Mouse (Mus musculus) limb, embryonic 12.5 days (tissue): ENCODE measurements around the gene Ttc28. TPM values are rescaled to one million over a fixed set of nuclear protein-coding genes. Genes with fewer than 3 reads are reported as not detected.

Experiments used
- ATAC-seq: fragments of 200-750 bp; cut with Nextera tagmentation; 2 replicates; pipeline ENCODE4 v1.8.0; 2017; ENCODE audit warnings: low read depth, moderate TSS enrichment; ENCODE audit not compliant: insufficient number of reproducible peaks, insufficient read depth, low FRiP score, low TSS enrichment
- H3K27ac ChIP-seq: fragments of 300-500 bp; sonication (generic); 2 replicates; pipeline ENCODE4 v1.5.1; 2016; ENCODE audit warnings: mild to moderate bottlenecking, moderate library complexity
- H3K27me3 ChIP-seq: fragments of 300-500 bp; sonication (generic); 2 replicates; pipeline ENCODE4 v1.6.1; 2016; ENCODE audit warnings: mild to moderate bottlenecking, moderate library complexity
- H3K36me3 ChIP-seq: fragments of 300-500 bp; sonication (generic); 2 replicates; pipeline ENCODE4 v1.6.1; 2016; ENCODE audit warnings: mild to moderate bottlenecking, moderate library complexity
- H3K4me1 ChIP-seq: fragments of 300-500 bp; sonication (generic); replicated peaks from 2 replicates; pipeline ENCODE4 v1.6.1; 2016
- H3K4me2 ChIP-seq: fragments of 300-500 bp; sonication (generic); 2 replicates; pipeline ENCODE4 v1.6.1; 2016; ENCODE audit warnings: mild to moderate bottlenecking, moderate library complexity
- H3K4me3 ChIP-seq: fragments of 300-500 bp; sonication (generic); replicated peaks from 2 replicates; pipeline ENCODE4 v1.5.1; 2016; ENCODE audit warnings: mild to moderate bottlenecking
- H3K9ac ChIP-seq: fragments of 300-500 bp; sonication (generic); replicated peaks from 2 replicates; pipeline ENCODE4 v1.6.1; 2016; ENCODE audit warnings: mild to moderate bottlenecking, moderate library complexity
- H3K9me3 ChIP-seq: fragments of 300-500 bp; sonication (generic); 2 replicates; pipeline ENCODE4 v1.6.1; 2016; ENCODE audit warnings: mild to moderate bottlenecking, moderate library complexity
- WGBS: fragments of 180-500 bp; shearing (Covaris S2); methylation state at CpG from one replicate; pipeline ENCODE4 v1.1.7; 2016; 5-methylcytosine and 5-hydroxymethylcytosine counted together
- polyA plus RNA-seq: library from polyadenylated mRNA; unstranded; fragments of >200 nt; fragmentation: Nextera tagmentation; extraction: Ambion mirVana; gene quantifications from 2 replicates; pipeline ENCODE4 v1.2.1, GENCODE M21; 2016

The Ttc28 gene
- polyA plus RNA-seq, 1 experiment from 2014 or later = 20.0 TPM

GRCm38 (mm10) chr5:111155271-111155670 lies 275.7 kb downstream of the Ttc28 start:
- Histone ChIP-seq H3K27me3 (no peaks in the 10 kb centered on the region), H3K4me3 (no peak overlapping the region), H3K27ac (peak overlapping the region; percentile 47; the same call in 1 of the 2 replicates), H3K36me3 (no peaks in the 10 kb centered on the region), H3K4me2 (no peak overlapping the region), H3K4me1 (peaks cover 64% of the 10 kb centered on the region), H3K9me3 (no peaks in the 10 kb centered on the region), H3K9ac (no peak overlapping the region)
- WGBS = 82% methylated on average over 4 of the region's 4 CpGs
- no peak for ATAC-seq

- Histone ChIP-seq H3K4me2 (no peak overlapping the region), H3K27me3 (no peaks in the 10 kb centered on the region), H3K9ac (no peak overlapping the region), H3K4me1 (peaks cover 70% of the 10 kb centered on the region), H3K9me3 (no peaks in the 10 kb centered on the region), H3K27ac (no peak overlapping the region), H3K36me3 (no peaks in the 10 kb centered on the region), H3K4me3 (no peak overlapping the region)
- no peak for ATAC-seq
- WGBS = 93% methylated on average over 12 of the region's 12 CpGs
Measured at GRCm38 (mm10) chr5:111155928-111156327, 276.3 kb downstream of the Ttc28 start.

- H3K9me3 ChIP-seq = no peaks in the 10 kb centered on the region
- H3K27me3 ChIP-seq = peaks cover 5% of the 10 kb centered on the region
- ATAC-seq = no peak
- H3K36me3 ChIP-seq = no peaks in the 10 kb centered on the region
- no peak overlapping the region for H3K4me3 ChIP-seq
- peaks cover 66% of the 10 kb centered on the region for H3K4me1 ChIP-seq
- no peak overlapping the region for H3K9ac ChIP-seq
- no peak overlapping the region for H3K27ac ChIP-seq
- H3K4me2 ChIP-seq = no peak overlapping the region
- 88% methylated on average over 9 of the region's 9 CpGs for WGBS
Measured at GRCm38 (mm10) chr5:111158266-111158665, 278.7 kb downstream of the Ttc28 start.

GRCm38 (mm10) chr5:111159628-111160321 lies 280.2 kb downstream of the Ttc28 start:
- H3K9ac ChIP-seq = peak overlapping the region; percentile 44
- no peak overlapping the region for H3K4me3 ChIP-seq
- 32% methylated on average over 23 of the region's 23 CpGs for WGBS
- H3K4me2 ChIP-seq = peak overlapping the region; percentile 42
- peak overlapping the region; percentile 74 for H3K27ac ChIP-seq
- ATAC-seq = no peak
- H3K4me1 ChIP-seq = peaks cover 66% of the 10 kb centered on the region
- no peaks in the 10 kb centered on the region for H3K36me3 ChIP-seq
- peaks cover 5% of the 10 kb centered on the region for H3K27me3 ChIP-seq
- no peaks in the 10 kb centered on the region for H3K9me3 ChIP-seq

- no peaks in the 10 kb centered on the region for H3K9me3 ChIP-seq
- WGBS = 81% methylated on average over 7 of the region's 7 CpGs
- peaks cover 64% of the 10 kb centered on the region for H3K4me1 ChIP-seq
- H3K27me3 ChIP-seq = peaks cover 5% of the 10 kb centered on the region
- H3K36me3 ChIP-seq = no peaks in the 10 kb centered on the region
- no peak for ATAC-seq
- no peak overlapping the region for H3K27ac ChIP-seq
- no peak overlapping the region for H3K9ac ChIP-seq
- no peak overlapping the region for H3K4me2 ChIP-seq
- H3K4me3 ChIP-seq = no peak overlapping the region
Measured at GRCm38 (mm10) chr5:111161146-111161930, 281.7 kb downstream of the Ttc28 start.

GRCm38 (mm10) chr5:111162857-111163256 lies 283.3 kb downstream of the Ttc28 start:
- no peak overlapping the region for H3K4me3 ChIP-seq
- H3K4me1 ChIP-seq = peaks cover 66% of the 10 kb centered on the region
- no peak overlapping the region for H3K4me2 ChIP-seq
- ATAC-seq = no peak
- 43% methylated on average over 6 of the region's 6 CpGs for WGBS
- peaks cover 5% of the 10 kb centered on the region for H3K27me3 ChIP-seq
- no peaks in the 10 kb centered on the region for H3K36me3 ChIP-seq
- no peaks in the 10 kb centered on the region for H3K9me3 ChIP-seq
- no peak overlapping the region for H3K9ac ChIP-seq
- no peak overlapping the region for H3K27ac ChIP-seq

GRCm38 (mm10) chr5:111163377-111163776 lies 283.8 kb downstream of the Ttc28 start:
- Histone ChIP-seq H3K9me3 (no peaks in the 10 kb centered on the region), H3K4me1 (peaks cover 66% of the 10 kb centered on the region), H3K9ac (no peak overlapping the region), H3K36me3 (no peaks in the 10 kb centered on the region), H3K4me2 (no peak overlapping the region), H3K27me3 (peaks cover 5% of the 10 kb centered on the region), H3K27ac (no peak overlapping the region), H3K4me3 (no peak overlapping the region)
- no peak for ATAC-seq
- 46% methylated on average over 11 of the region's 11 CpGs for WGBS

- Histone ChIP-seq H3K27ac (no peak overlapping the region), H3K27me3 (peaks cover 5% of the 10 kb centered on the region), H3K4me1 (peaks cover 61% of the 10 kb centered on the region), H3K4me2 (no peak overlapping the region), H3K4me3 (no peak overlapping the region), H3K9ac (no peak overlapping the region), H3K36me3 (no peaks in the 10 kb centered on the region), H3K9me3 (no peaks in the 10 kb centered on the region)
- WGBS = 10% methylated on average over 9 of the region's 9 CpGs
- no peak for ATAC-seq
Measured at GRCm38 (mm10) chr5:111164348-111164920, 284.8 kb downstream of the Ttc28 start.

GRCm38 (mm10) chr5:111170383-111170782 lies 290.8 kb downstream of the Ttc28 start:
- 56% methylated on average over 9 of the region's 9 CpGs for WGBS
- Histone ChIP-seq H3K36me3 (0 out of 2 replicates have a peak, but pooled peaks cover 3% of the 10 kb centered on the region), H3K4me2 (no peak overlapping the region), H3K27ac (no peak overlapping the region), H3K27me3 (peaks cover 5% of the 10 kb centered on the region; the same call in 1 of the 2 replicates), H3K9me3 (no peaks in the 10 kb centered on the region), H3K4me3 (no peak overlapping the region), H3K9ac (no peak overlapping the region), H3K4me1 (peaks cover 29% of the 10 kb centered on the region)
- no peak for ATAC-seq

GRCm38 (mm10) chr5:111175410-111175809 lies 295.8 kb downstream of the Ttc28 start:
- H3K27ac ChIP-seq = peak overlapping the region; percentile 79
- ATAC-seq = peak; percentile 41; the same call in 1 of the 2 replicates
- H3K9ac ChIP-seq = no peak overlapping the region
- no peaks in the 10 kb centered on the region for H3K9me3 ChIP-seq
- H3K4me1 ChIP-seq = peaks cover 67% of the 10 kb centered on the region
- H3K36me3 ChIP-seq = 0 out of 2 replicates have a peak, but pooled peaks cover 3% of the 10 kb centered on the region
- H3K4me3 ChIP-seq = peak overlapping the region; percentile 12; the same call in 1 of the 2 replicates
- WGBS = 23% methylated on average over 12 of the region's 12 CpGs
- H3K4me2 ChIP-seq = peak overlapping the region; percentile 52
- peaks cover 5% of the 10 kb centered on the region; the same call in 1 of the 2 replicates for H3K27me3 ChIP-seq

- H3K9ac ChIP-seq = no peak overlapping the region
- H3K9me3 ChIP-seq = no peaks in the 10 kb centered on the region
- 26% methylated on average over 9 of the region's 9 CpGs for WGBS
- H3K27ac ChIP-seq = peak overlapping the region; percentile 79
- H3K36me3 ChIP-seq = no peaks in the 10 kb centered on the region
- H3K27me3 ChIP-seq = peaks cover 5% of the 10 kb centered on the region; the same call in 1 of the 2 replicates
- H3K4me2 ChIP-seq = peak overlapping the region; percentile 52
- peaks cover 72% of the 10 kb centered on the region for H3K4me1 ChIP-seq
- no peak overlapping the region for H3K4me3 ChIP-seq
- ATAC-seq = no peak
Measured at GRCm38 (mm10) chr5:111175842-111176241, 296.2 kb downstream of the Ttc28 start.
